Mouse (Mus musculus) layer of hippocampus, adult 2 months (tissue): ENCODE data around the gene Rd3l. TPM values are rescaled to one million over a fixed set of nuclear protein-coding genes. Genes with fewer than 3 reads are reported as not detected.
A peak's percentile ranks its signal among the peaks of the same experiment; 100 is the strongest.

Source experiments
- DNase-seq, 2 experiments: peaks; one replicate each; pipeline ENCODE4 v3.0.0; 2022; ENCODE audit warnings: low spot score in 2 of 2
- H3K27ac ChIP-seq: fragments of 200-600 bp; 2 replicates; pipeline ENCODE4 v1.8.1; 2022
- H3K4me3 ChIP-seq: fragments of 200-600 bp; 2 replicates; pipeline ENCODE4 v1.8.1; 2022; ENCODE audit warnings: mild to moderate bottlenecking
- CTCF ChIP-seq: fragments of 200-600 bp; conservative IDR thresholded peaks from 2 replicates; pipeline ENCODE4 v1.8.1; 2022; ENCODE audit warnings: antibody characterized with exemption, mild to moderate bottlenecking, moderate library complexity
- long read RNA-seq, 2 experiments: library from polyadenylated mRNA; stranded (forward); transcript quantifications; one replicate each; pipeline ENCODE4 v2.0.0; 2021; ENCODE audit warnings: borderline mapping rate in 2 of 2
- total RNA-seq, 2 experiments: library from RNA; stranded (reverse); gene quantifications; 2 replicates each; pipeline ENCODE4 v1.2.3; 2021

Gene Rd3l
- total RNA-seq: not detected
- long read RNA-seq, experiment 1: 0 reads
- long read RNA-seq, experiment 2: 0 reads

DNA sequence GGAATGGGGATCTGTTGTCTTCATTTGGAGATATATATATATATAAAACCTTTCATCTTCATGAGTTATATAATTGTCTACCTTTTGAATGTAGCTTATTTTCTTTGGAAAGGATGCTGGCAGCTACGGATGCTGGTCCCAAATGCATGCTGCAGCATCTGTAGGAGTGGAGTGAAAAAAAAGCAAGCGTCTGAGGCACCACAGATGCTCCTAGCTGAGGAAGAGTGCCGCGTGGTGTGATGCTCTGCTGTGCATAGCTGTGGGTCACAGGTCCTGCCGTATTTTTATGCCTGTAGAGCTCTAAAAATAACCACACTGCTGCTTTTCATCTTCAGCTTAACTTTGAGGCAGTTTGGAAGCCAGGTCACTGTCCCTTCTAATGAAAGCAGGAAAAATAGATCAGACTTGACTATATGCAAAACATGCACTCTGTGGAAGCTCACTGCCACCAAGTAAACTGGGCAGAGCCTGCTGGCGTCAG, at the start of gene Rd3l:
Gene Rd3l, minus strand, starts transcription at position 431 of the 481 bp plus-strand sequence.
- Histone ChIP-seq H3K4me3 (no peak within 1 kb of the TSS), H3K27ac (no peak within 1 kb of the TSS)
- no peak for DNase-seq
- no peak for TF ChIP-seq CTCF

DNA sequence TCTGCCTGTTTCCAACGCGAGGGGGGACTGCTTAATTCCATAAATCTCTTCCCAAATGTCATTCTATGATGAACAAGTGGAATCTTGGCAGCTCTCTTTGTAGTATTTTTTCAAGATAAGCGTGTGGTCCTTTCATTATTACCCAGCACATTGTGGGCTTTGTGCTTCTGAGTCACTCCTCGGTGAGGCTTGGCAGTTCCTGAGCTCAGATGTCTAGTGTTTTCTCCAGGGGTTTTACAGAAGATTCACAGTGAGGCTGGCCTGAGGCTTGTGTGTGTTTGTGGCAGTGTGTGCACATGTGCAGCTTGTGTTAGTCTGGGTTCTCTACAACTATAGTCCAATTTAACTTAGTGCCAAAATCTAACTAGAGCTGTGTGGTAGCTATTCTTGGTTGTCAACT, 46.3 kb upstream of the Rd3l start:
- DNase-seq: no peak
- TF ChIP-seq CTCF: no peak
- H3K27ac ChIP-seq: no peak overlapping the region
- no peak overlapping the region for H3K4me3 ChIP-seq

DNA sequence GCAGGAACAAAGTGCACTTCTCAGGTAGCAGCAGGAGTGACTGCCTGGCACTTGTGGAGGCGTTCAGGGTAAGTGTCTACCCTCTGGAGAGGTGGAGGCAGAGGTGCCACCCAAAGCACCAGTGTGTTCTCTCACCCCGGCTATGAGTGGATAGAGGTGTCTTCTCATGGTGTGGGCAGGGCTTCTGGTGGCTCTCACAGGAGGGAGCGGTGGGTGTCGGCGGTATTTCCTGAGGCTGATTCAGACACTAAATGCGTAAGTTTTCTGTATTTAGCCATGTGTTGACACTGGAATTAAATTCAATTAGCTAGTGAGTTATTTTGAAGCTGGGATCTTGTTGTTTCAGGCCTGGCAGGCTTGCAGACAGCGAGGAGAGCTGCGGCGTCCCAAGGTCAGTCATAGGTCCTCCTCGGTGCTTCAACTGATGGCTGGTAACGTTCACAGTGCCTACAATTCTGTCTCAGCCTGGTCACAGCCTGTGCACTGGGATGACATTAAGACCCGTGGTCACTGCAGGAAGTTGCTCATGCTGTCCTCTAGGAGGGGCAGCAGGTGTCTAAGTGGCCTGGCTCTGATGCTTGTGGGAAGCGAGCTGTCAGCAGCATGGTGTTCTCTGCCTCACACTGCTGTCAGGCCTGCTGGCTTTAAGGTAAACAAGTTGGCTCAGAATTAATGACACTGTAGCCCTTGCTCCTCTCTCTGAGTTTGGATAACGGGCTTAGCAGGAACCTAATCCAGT, 45.0 kb upstream of the Rd3l start:
- TF ChIP-seq CTCF: 0 out of 2 replicates have a peak, but pooled peaks have one; percentile 4
- DNase-seq: peak in 1 of 2 experiments; percentile 11
- Histone ChIP-seq H3K27ac (no peak overlapping the region), H3K4me3 (no peak overlapping the region)

DNA sequence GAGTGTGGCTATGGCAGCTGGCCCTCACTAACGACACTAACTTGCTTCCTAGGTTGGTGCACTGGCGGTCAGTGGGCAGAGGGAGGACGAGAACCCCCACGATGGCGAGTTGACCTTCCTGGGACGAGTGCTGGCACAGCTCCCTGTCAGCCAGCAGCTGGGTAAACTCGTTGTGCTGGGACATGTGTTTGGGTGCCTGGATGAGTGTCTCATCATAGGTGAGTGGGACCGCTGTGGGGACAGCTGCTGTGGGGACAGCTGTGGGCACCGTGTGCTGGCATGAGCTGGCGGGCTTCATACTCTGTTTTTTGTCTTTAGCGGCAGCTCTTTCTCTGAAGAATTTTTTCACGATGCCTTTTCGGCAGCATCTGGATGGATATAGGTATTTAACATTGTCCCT, 44.3 kb upstream of the Rd3l start:
- no peak for TF ChIP-seq CTCF
- Histone ChIP-seq H3K27ac (no peak overlapping the region), H3K4me3 (no peak overlapping the region)
- DNase-seq: no peak

DNA sequence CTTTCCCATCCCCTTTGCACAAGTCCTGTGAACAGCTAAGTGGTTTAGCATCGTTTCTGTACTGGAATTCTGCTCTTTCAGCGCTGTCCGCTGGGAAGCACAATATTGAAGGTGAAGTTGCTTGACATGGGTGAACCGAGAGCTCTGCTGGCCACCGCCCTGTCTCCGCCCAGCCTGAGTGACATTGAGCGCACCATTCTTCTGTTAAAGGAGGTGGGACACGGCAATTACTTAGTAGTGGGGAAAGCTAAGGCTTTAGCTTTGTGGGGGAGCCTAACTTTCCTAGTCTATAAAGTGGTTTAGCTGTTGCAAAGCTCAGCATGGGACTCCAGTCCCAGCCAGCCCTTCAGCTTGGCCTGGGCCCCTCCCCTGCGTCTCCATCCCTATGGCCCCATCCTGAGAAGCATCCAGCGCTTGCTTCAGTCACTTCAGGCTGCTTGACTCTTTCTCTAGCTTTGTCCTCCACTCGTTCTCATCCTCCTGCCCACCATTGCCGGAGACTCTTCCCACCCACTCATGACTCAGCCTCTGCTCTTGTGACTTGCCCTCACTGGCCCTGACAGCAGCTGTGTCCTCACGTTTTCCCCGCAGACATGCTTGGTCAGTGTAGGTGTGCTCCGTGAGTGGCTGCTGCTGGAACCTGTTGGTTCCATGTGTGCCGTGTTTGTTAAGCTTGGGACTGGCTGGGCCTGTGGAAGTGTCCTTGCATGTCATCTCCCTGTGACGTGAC, 43.6 kb upstream of the Rd3l start:
- Histone ChIP-seq H3K27ac (no peak overlapping the region), H3K4me3 (no peak overlapping the region)
- no peak for DNase-seq
- TF ChIP-seq CTCF: no peak

DNA sequence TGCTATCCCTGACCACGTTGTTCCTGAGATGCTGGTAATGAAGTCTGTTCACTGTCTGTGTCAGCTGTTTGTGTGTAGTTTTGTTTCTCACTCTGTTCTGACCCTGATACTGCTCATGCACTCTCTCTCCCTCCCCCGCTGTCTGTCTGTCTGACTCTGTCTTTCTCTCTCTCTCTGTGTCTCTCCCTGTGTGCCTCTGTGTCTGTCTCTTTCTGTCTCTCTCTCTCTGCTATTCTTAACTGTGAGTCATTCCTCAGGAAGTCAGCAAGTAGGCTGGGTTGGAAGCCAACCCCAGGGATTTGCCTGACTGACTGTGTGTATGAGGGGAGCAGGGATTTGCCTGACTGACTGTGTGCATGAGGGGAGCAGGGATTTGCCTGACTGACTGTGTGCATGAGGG, 42.2 kb upstream of the Rd3l start:
- no peak for DNase-seq
- no peak for TF ChIP-seq CTCF
- H3K4me3 ChIP-seq: no peak overlapping the region
- no peak overlapping the region for H3K27ac ChIP-seq

DNA sequence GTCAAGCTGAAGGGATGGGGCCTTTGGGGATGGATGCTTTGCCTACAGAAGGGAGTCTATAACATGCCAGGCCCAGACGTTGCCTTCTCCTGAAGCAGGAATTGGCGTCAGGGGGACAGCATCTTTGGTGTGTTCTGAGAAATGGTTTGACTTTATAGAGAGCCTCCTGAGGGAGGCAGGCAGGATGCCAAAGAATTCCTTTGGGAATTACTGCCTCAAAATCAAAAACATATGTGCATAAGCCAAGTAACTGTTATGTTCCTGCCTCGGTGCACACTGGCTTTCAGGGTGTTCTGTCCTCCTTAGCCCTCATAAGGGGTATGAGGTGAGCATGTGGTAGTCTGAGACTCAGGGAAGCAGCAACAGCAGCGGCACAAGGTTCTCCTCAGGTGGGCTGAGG, 35.2 kb upstream of the Rd3l start:
- Histone ChIP-seq H3K4me3 (no peak overlapping the region), H3K27ac (no peak overlapping the region)
- no peak for TF ChIP-seq CTCF
- DNase-seq: no peak

DNA sequence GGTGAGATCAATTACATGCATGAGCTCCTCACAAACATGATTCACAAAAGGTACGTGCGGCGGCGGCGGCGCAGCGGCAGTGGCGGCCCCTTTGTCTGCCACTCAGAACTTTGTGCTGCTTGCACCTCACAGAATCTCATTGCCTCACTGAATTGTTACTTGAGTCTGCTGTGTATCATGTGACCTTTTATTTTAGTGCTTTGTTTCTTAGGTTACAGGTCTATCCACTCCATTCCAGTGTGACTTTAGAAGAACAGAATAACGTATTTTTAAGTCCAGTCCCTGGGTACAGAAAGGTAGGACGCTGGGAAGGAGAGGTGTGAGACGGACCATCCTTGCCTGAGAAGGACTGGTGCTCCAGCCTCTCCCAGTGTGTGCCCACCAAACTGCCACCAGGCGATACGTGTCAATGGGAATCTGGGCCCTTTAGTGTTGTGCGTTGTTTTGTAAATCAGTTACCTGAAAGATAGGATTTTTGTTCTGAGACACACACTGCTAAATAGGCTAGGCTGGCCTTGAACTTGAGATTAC, 32.2 kb upstream of the Rd3l start:
- no peak for TF ChIP-seq CTCF
- no peak overlapping the region for H3K4me3 ChIP-seq
- no peak overlapping the region for H3K27ac ChIP-seq
- no peak for DNase-seq

DNA sequence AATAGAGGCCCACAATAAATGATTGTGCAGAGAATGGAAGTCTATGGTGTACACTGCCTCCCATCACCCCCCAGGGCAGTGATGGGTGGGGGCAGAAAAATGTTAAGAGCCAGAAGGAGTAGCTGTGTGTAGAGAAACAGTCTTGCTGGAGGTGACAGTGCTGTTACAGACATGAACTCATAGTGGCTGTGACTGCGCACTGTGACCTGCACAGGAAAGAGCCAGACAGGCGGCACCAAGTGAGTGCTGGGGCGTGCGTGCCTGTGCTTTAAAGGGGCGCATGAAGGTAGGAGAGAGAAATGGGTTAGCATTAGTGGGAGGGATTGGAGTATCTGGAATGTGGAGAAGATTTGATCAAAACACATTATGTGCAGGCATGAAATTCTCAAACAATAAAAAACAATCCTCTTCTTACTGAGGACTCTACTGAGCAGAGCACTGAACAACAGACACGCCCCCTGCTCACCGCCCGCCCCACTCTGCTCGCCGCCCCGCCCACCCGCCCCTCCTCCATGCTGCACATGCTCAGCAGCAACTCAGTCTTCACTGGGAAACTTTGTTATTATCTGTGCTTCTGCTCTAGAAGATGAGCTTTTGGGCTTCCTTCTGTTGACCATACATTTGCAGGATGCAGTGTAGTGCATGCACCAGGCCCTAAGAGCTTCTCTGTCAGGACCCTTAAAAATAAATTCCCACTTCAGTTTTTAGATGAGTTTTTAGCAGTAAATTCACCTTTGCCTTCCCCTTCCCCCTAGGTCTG, 31.6 kb upstream of the Rd3l start:
- H3K4me3 ChIP-seq: no peak overlapping the region
- TF ChIP-seq CTCF: no peak
- H3K27ac ChIP-seq: no peak overlapping the region
- DNase-seq: no peak

DNA sequence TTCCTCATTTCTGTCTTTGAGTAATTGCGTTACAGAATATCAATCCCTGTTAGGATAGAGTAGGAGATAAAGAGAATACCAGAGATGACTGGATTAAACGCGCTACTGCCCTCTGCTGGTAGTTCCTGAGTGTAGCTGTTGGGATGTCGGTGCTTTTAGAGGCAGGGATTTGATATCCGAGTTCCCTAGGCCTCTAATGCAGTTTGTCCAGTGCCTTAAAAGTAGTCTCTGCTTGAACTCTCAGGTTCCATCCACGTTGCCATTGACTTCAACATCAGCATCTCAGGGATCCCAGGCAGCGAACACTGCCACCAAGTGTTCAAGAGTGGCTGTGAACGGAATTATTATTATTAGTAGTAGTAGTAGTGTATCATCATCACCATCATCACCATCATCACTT, 20.1 kb upstream of the Rd3l start:
- DNase-seq: peak; percentile 69 to 82
- peak; percentile 88 for TF ChIP-seq CTCF
- Histone ChIP-seq H3K27ac (no peak overlapping the region), H3K4me3 (no peak overlapping the region)

DNA sequence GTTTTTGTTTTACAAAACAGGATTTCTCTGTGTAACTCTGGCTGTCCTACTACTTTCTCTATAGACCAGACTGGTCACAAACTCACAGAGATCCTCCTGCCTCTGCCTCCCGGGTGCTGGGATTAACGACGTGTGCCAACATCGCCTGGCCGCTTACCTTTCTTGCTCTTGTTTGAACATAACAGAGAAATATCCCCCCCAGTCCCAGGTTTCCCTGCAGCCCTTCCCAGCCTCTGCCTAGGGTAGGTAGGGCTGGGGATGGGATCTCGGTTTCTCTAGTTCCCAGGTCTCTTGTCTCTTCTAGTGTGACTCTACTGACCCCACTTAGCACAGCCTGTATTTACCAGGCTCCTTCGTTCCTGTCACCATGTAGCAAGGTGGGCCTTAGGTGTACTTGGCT, 18.6 kb upstream of the Rd3l start:
- no peak for DNase-seq
- TF ChIP-seq CTCF: no peak
- H3K27ac ChIP-seq: no peak overlapping the region
- H3K4me3 ChIP-seq: no peak overlapping the region

DNA sequence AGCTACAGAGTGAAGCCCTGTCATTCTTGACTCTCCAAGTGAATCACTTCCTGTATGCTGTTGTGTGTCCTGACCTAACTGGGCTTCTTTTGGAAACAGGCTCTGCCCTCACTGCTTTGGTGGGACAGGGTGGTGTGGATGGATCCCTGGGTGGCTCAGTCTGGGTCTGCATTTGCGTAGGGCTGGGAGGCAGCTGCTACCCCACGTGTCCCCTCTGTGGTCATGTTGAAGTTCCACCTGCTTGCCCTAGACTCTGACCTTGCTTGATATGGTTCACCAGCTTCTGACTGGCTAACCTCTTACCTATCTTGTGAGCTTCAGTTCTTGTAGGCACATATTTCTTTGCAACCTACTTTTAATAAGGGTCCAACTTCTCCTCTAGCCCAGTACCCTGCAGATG, 14.0 kb upstream of the Rd3l start:
- no peak for DNase-seq
- H3K27ac ChIP-seq: no peak overlapping the region
- H3K4me3 ChIP-seq: no peak overlapping the region
- no peak for TF ChIP-seq CTCF

DNA sequence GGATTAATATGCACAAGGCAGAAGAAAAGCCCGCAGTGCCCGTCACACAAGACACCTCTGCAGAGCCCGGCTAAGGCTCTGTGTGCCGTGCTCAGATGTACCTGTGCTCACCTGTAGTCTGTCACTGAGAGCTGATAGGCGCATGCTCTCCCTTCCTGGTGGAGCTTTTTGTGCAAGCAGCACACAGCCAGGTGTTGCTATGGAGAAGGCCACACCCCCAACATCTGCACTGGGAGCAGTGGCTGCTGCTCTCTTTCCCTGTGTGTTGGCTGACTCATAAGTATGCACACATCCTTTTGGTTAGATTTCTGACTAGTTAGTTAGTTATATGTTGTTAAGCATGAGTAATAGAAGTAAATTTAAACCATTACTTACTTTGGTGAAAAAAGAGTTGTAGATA, 11.5 kb upstream of the Rd3l start:
- Histone ChIP-seq H3K27ac (no peak overlapping the region), H3K4me3 (no peak overlapping the region)
- DNase-seq: no peak
- TF ChIP-seq CTCF: no peak
